Mouse (Mus musculus) c-Kit-positive CD71-positive TER-119-negative erythroid progenitor cells, embryonic 14.5 days (primary cell): ENCODE measurements at regions not wholly inside any gene's neighbourhood (a gene's known extent, or its start where the extent isn't known, plus 50 kb on each side); places are given as distances from the start of the nearest gene placed in this dataset.

Experiments
- DNase-seq: peaks from one replicate; pipeline ENCODE4 v3.0.0-alpha.2; 2013; ENCODE audit warnings: low read depth

DNA sequence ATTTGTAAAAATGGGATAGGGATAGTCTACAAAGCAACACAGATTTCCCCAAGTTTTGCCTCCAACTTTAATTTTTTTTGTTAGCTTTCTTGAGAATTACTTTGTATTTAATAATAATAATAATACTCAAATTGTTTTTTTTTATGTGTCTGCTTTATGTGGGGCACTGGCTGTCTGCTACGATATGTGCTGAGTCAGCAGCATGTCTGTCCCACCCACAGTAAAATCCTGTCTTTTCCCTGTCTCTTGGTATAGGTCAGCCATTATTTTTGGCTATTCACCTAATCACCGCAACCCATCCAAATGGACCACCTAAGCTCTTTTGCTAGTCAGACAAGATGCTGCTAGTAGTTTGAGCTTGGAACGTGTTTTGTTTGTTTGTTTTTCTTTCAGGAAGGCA lies 473.0 kb downstream of the Hs3st4 start:
- DNase-seq, result no peak

DNA sequence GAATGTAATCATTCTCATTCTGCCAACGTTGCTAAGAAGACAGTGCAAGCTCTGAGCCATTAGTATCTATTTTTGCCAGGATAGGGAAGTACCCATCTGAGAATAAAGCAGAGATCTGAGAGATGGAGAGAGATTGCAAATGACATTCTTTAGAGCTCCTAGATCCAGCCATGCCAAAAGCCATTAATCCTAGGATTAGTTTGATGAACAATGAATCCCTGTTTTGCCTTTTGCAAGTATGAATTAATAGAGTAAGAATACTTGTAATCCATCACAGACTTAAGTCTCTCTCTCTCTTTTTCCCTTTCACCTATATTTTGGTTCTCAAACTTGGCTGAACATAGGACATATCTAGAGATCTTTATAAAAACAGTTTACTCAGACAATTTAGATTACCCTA lies 504.7 kb downstream of the Hs3st4 start:
- DNase-seq, result no peak

DNA sequence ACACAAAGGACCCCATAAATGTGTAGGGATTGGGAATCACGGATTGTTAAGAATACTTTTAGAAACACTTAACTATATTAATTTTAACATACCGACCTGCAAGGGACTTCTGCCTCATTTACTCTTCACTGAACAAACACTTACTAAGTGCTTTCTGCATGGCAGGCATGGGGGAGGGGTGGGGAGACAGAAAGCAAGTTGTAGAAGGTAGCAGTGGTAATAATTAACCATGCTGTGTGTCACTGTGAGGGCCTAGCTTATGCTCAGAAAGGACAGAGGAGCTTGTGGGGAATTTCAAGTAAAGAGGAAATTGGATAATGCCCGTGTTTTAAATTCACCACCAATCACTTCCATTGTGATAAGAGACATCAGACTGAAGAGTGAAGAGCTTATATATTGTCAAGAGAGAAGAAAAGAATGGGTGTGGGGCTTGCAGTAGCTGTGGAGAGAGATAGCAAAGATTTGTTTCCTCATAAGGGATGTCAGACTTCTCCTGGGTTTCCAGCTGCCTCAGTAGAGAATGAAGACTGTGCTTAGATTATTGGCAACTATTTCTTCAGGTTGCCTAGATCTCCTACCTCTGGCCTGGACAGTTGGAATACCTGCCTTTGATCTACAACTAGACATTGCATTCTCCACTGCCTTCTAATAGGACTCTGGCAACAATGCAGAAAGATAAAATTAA lies 508.6 kb downstream of the Hs3st4 start:
- no peak for DNase-seq

DNA sequence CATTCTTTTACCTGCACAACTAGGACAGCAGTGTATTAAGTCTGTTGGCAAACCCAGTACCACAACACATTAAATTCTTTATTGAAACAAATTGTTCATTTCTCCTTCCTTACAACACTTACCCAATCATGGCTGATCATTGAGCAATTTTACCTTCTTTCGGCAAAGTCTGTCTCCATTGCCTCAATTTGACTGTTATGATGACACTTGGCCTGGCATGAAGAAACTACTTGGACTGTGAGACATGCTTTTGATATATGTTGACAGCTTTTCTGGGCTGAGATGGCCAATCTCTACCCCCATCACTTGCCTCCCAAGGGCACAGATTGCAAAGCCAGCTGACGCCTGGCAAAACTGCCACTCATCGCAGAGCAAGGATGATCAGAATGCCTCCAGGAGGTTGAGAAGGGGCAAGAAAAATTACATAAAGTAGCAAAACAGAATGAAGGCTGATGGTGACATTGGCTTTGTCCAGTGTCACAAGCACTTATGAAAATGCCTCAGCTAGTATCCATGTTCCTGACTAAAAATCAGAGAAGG lies 509.3 kb downstream of the Hs3st4 start:
- no peak for DNase-seq

DNA sequence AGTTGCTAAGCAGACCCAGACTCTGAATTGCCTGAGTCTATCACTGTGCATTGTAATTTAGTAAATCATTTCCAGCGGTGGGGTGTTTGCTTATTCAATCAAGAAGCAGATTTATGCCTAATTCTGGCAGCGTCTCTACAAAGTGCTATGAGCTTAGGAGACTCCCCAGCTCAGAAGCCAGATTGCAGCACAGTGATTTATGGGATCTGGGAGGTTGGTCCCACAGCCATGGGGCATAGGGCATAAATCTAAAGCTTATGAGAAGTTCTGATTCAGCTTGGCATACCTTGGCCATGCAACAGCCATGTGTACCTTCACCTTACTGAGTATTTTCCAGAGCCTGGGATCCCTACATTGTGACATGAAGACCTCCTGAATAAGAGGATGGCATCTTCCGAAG lies 518.0 kb downstream of the Hs3st4 start:
- DNase-seq, result no peak

DNA sequence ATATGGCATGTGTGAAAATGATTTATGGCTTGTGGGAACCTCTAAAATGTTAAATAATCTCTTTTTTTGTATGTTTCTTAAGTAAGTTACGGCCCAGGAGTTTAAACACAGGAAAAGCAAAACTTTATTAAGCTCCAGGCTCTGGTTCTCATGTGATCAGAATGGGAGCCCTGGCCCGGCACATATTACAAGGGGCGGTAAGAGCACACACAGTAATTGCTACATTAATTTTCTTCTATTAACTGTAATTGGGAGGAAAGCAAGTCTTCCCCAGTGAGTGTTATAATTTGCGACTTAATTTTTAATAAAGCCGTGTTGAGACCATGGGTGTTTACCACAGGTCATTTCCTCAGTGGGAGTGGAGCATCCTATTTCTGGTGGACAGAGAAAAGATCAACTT lies 520.1 kb downstream of the Hs3st4 start:
- DNase-seq, result no peak

DNA sequence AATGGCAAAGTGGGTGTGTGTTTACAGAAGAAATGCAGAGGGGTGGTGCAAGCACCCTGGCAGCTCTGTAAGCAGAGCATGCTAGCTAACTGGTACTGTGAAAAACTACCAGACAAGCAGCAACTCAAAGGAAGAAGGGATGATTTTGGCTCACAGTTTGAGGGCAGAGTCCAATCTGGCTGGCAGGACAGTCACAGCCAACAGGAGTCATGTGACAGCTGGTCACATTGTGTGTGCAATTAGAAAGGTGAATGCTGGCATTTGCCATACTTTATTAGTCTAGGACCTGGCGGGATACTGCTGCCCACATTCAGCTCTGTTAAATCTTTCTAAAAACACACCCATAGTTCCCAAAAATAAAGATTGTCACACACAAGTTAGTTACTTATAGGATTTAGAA lies 566.4 kb downstream of the Hs3st4 start:
- DNase-seq, result no peak

DNA sequence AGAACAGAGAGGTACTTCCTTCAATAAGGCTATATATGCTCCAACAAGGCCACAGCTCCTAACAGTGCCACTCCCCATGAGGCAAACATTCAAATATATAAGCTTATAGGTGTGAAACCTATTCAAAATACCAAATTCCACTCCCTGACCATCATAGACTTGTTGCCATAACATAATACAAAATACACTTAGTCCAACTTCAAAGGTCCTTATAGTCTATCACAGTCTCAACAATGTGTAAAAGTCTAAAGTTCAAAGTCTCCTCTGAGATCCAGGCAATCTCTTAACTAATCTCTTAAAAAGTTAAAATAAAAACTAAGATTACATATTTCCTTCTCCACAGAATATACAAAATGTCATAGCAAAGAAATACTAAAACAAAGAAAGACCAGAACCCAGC lies 574.5 kb downstream of the Hs3st4 start:
- no peak for DNase-seq

DNA sequence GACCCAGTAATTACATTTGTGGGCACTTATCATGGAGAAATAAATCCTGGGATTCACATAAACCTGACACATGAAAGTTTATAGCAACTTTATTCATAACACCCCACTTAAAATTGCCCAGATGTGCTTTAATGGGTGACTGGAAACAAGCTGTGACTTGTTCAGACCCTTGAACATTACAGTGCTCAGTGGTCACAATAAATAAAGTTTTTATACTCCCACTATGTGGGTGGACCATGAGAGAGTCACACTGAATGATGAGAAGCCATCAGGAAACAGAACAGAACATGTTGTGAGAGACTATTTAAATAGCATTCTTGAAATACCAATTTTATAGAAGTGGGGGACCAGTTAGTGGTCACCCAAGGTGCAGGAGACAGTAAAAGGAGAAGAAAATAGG lies 588.1 kb downstream of the Hs3st4 start:
- no peak for DNase-seq

DNA sequence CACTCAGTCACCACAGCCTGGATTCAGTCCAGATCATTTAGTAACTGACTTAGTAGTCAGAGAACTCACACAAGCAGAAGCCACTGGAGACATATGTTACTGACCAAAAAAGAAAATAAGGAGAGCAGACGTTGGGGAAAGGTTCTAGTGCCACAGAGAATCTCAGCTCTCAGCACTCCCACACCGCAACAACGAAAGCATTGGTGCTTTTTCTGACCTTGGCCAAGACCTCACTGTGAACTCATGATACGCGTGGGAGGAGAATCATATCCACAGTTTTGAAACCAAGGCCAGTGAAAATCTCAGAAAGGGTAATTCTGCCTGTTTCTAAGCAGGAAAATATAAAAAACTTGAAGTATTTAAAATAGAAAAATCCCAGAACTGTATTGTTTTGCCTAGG lies 591.0 kb downstream of the Hs3st4 start:
- no peak for DNase-seq

DNA sequence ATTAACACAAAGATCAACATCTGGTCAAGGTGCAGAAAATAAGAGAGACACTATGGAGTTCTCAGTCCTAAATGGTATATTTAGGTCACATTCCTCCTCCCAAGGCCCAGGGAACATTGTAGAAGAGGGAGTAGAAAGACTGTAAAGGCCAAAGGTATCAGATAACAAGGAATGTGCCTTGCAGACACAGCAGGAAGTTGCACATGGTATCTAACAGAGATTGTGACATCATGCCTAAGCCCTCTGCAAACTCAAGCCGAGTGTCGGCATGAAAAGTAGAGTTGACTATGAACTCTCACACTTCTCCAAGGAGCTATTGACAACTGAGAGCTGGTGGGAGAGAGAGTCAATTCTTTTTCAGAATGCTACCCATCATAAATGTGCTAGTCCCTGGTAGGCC lies 598.7 kb downstream of the Hs3st4 start:
- no peak for DNase-seq

DNA sequence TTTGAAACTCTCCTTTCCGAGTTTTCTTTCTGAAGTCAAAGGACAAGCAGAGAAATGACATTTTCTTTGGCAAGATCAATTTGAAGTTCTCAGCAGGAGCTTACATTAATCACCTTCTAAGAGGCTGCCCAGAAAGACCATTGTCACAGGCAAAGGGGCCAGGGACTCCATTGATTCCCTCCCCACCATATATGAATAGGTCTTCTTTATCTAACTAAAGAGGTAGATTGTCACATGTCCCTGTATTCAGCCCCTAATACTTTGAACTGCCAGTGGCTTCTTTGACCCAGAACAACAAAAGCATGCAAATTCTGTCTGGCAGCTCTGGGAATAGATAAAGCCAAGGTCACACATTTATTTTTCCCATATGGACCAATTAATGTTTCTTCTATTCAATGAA lies 602.6 kb downstream of the Hs3st4 start:
- DNase-seq, result no peak

DNA sequence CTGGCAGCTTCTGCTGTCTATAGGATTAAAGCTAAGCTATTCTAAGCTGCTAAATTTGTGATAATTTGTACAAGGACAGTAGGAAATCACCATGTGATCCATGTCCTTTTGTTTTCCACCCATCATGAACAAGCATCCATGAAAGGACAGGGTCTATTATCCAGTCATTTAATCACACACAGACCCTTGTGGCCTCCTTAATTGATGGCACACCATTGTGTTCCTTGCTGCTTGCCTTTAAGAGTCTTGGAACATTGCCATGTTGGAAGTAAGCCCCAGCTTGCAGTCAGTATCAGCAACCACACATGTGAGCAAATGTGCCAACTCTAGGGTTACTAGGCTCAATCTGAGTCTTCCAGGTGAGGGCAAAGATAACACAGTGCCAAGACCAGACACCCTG lies 608.7 kb downstream of the Hs3st4 start:
- no peak for DNase-seq

DNA sequence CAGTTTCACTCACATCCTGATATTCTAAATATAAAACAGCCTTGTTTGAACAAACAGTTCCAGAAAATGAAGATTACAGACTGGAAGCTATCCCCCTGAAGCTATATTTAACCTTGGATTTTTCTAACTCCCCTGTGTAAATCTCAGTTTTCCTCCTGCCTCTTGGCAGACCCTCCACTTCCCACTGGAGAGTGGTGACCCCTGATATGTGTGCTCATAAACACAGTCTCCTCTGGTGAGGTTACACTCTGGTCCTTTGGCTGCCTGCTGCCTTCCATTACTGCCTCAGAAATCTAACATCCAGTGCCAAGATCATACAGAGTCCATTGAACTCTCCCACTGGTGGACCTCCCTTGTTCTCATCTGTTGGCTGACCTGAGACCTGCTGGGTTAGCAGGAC lies 610.8 kb downstream of the Hs3st4 start:
- DNase-seq, result no peak

DNA sequence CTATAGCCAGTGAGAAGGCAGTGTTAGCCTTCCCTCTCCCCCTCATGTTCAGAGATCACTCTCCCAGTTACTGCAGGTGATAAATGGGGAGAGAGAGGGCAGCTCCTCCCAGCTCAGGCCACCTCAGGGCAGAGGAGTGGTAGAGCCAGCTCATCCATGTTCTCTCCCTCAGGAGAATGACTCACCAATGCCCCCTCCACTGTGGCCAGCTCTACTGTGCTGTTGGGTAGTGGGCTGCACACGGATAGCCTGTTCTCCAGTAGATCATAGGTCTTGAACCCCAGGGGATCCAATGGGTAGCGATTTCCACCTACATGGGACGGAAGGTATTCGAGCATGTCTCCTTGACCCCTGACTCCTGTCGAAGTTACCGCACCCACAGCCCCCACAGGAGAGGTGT lies 618.1 kb downstream of the Hs3st4 start:
- no peak for DNase-seq

DNA sequence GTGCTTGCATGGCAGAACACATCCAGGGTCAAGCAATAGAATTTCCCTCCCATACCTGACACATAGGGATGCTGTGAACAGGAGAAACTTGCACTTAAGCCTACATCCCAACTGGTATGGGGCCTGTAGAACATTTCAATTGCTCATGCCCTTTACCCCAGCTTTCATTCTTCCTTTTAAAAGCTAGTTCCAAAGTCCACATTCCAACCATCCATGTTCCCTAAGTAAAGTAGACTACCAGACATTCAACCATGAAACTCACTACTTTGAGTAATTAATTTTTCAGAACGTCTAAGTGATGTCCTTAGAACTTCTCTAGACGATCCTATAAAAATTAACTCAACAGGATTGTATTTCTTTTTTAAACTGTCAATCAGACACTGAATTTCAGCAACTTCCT lies 621.9 kb downstream of the Hs3st4 start:
- DNase-seq, result no peak

DNA sequence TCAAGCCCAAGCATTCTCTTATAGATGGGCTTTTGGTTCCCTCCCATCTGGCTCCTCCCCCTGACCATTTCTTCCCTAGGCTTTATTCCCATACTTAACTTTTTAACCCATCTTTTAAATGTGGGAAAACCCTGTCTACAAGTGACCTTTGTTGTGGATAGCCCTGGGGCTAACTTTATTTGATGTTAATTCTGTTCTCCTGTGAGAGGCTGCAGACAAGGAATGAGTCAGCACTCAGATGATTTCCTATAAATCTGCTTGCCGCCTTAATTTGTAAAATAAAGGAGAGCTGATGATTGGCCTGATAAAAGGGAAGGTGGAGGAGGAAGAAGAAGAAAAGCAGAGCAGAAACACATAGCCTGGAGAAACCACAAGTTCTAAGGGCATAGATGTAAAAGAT lies 623.3 kb downstream of the Hs3st4 start:
- no peak for DNase-seq

DNA sequence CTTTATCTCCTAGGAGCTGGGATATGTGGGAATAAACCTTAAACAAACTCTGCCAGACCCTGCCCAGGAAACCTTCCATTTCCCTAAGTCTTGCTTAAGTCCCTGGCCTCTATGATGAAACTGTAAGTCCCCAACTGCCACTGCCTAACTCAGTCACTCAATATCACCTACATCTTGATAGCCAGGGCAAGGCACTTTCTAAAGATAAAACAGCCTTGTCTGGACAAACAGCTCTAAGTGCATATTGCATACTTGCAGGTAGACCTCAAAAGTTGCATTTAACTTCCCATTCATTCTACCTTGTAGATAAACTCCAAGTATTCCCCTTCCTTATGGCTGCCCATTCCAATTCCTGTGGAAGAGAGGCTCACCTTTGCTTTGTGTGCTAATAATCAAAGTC lies 624.4 kb downstream of the Hs3st4 start:
- no peak for DNase-seq

DNA sequence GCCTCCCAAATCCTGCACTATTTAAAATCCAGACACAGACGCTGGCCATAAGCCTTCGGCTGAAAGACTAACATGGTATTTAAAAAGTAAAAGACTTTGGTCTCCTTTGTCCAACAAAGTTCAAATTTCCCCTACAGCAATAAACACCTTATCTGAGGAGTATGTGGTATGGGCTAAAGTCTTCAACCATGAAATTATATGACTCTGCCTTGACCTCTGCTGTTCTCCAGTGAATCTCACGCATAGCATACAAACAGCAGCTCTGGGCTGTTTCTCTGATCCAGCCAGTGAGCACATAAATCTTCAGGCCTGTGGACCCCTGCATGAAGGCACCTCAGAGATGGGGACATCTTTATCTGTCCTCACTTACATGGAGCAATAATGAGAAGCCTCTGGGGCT lies 627.8 kb downstream of the Hs3st4 start:
- DNase-seq, result no peak

DNA sequence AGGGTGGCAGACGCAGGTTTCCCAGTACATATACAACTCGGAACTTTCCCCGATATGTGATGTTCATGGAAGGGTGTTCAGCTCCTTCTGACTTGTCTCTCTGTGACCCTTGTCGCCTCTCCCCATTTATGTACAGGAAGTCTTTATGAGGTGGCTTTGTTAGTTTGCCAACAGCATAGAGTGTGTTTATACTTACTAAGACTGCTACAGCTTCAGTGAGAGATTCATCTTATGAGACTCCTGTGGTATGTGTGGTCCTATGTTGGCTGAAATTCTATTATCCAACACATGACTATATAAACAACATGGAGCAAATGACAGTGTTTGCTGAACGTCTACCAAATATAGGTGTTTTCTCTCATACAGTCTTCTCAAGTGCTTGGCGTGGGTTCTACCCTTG lies 664.5 kb downstream of the Hs3st4 start:
- no peak for DNase-seq

DNA sequence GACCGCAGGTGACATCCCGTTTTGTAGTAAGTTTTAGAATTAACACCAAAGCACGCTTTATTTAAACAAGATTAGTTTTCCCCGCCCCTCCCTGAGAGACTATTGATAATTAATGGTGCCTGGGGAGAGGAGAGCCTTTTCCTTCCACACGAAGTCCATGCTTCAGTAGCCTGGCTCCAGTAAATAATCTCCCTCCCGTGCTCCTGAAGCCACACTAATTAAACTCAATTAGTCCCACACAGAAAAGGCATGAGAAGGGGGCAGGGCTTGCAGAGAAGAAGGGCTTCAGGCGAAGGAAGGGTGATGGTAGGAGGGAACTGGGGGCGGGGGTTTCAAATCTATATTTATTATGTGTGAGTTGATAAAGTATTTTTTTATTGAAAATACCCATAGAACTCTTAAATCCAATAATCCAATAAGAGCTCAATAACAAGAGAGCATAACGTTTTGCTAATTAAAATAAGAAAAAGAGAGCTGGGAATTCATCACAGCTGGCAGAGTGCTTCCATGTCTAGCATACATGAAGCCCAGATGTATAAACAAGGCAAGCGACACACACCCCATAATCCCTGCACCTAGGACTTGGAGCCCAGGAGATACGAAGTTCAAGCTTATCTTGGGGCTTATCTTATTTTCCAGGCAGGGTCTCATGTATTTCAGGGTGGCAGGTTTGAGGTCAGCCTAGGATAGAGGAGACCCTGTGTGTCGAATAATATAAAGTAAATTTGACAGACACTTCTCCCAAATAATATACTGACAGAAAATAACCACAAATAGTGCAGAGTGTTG lies 684.7 kb downstream of the Hs3st4 start:
- DNase-seq, result no peak

DNA sequence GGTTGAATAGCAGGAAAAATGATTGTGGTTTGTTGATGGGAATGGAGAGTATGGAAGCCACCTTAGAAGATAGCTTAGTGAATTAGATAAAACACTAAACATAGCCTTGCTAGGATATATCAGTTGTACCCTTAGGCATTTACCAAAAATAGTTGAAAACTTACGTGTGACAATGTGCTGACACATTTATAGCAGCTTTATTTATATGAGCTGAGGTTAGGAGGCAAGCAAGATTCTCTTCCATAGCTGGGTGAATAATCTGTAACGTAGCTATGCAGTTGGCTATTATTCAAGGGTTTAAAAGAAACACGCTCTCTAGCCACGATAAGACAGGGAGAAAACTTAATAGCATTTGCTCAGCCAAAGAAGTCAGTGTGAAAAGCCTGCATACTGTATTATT lies 685.4 kb downstream of the Hs3st4 start:
- no peak for DNase-seq

DNA sequence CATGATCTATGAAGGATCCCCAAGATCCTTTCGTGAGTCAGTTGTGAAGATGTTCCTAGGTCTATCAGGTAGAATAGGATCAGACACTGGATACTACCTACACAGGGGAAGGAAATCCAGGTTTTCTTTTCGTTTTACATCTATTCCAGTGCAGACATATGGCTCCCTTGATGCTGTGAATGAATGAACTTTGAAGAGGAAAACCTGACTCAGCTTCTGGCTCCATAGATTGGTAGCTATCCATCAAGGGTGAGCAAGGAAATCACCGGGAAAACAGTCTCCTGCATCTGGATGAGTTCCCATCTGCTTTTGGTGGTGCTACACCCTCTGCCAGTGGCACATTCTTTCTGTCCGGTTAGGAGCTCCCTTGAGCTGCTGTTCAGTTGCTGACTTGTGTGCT lies 687.8 kb downstream of the Hs3st4 start:
- no peak for DNase-seq

DNA sequence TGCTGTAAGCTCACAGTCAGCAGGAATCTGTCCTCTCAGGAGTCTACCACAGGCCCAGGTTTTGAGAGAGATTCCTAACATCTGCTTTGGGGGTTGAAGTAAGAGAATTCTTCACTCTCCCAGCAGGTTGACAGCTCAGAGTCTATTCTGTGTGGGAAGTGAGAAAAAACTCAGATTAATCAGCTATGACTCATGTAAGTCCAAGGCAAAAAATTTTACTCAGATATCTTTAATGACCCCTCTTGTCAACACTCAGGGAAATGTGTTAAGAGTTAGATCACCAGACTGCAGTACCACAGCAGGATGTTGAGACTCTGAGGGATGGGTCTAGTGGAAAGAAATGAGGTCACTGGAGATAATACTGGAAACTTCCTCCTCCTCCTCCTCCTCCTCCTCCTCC lies 688.4 kb downstream of the Hs3st4 start:
- no peak for DNase-seq
